Mouse (Mus musculus) liver, postnatal 0 days (tissue): ENCODE measurements at regions not wholly inside any gene's neighbourhood (a gene's known extent, or its start where the extent isn't known, plus 50 kb on each side); places are given as distances from the start of the nearest gene placed in this dataset.

ENCODE experiments used
- CTCF ChIP-seq: sonication (generic); IDR thresholded peaks from 2 replicates; pipeline ENCODE4 v1.5.1; 2016; ENCODE audit warnings: antibody characterized with exemption, low read depth
- EP300 ChIP-seq: IDR thresholded peaks from 2 replicates; pipeline ENCODE4 v1.6.1; 2016; ENCODE audit warnings: antibody characterized with exemption, low read depth, mild to moderate bottlenecking

DNA sequence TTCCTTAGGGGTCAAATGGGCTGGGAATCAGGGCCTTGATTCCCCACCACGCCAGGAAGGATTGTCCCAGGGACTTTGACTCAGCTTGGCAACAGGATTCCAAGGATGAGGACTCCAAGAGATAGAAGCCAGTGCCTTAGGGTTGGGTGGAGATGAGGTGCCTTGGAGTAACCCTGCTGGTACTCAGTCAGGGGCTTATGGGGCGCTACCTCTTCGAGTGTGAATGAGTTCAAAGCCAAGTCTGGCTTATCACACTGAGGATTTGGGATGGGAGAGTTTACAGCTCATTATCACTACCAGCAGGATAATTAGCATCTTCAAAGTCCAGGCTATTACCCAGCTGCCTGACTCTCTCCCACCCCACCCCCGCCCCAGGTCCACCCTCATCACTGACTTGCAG, 213.5 kb downstream of the Cdh26 start:
- TF ChIP-seq CTCF (no peak), EP300 (no peak)
